Mouse (Mus musculus): Measurements from ENCODE around the gene Srek1ip1. TPM values are rescaled to one million over a fixed set of nuclear protein-coding genes. Genes with fewer than 3 reads are reported as not detected.

The Srek1ip1 gene
- polyA plus RNA-seq, 1 experiment: 37.2 TPM

GRCm38 (mm10) chr13:104799067-104799466 lies 6.8 kb downstream of the Srek1ip1 start:
- Histone ChIP-seq H3K27ac (ENCODE audit: insufficient read depth, low read length) (no peak overlapping the region), H3K4me1 (ENCODE audit: control insufficient read depth, insufficient read depth, low read length) (no peaks in the 10 kb centered on the region), H3K4me3 (ENCODE audit: insufficient read depth, low read length) (no peak overlapping the region)
- no peak for TF ChIP-seq CTCF (IDR thresholded peaks at IDR 0.05; ENCODE audit: borderline replicate concordance, insufficient read depth, low read length)

- Histone ChIP-seq H3K4me3 (ENCODE audit: insufficient read depth, low read length) (no peak overlapping the region), H3K4me1 (ENCODE audit: control insufficient read depth, insufficient read depth, low read length) (no peaks in the 10 kb centered on the region), H3K27ac (ENCODE audit: insufficient read depth, low read length) (no peak overlapping the region)
- no peak for TF ChIP-seq POLR2A (IDR thresholded peaks at IDR 0.05; ENCODE audit: low read depth, low read length)
Measured at GRCm38 (mm10) chr13:104799566-104800182, 7.4 kb downstream of the Srek1ip1 start.

GRCm38 (mm10) chr13:104805681-104806080 lies 13.4 kb downstream of the Srek1ip1 start:
- Histone ChIP-seq H3K4me3 (ENCODE audit: insufficient read depth, low read length) (no peak overlapping the region), H3K27ac (ENCODE audit: insufficient read depth, low read length) (no peak overlapping the region), H3K4me1 (ENCODE audit: control insufficient read depth, insufficient read depth, low read length) (no peaks in the 10 kb centered on the region)
- no peak for TF ChIP-seq POLR2A (IDR thresholded peaks at IDR 0.05; ENCODE audit: low read depth, low read length)
- no peak for TF ChIP-seq CTCF (IDR thresholded peaks at IDR 0.05; ENCODE audit: borderline replicate concordance, insufficient read depth, low read length)

- Histone ChIP-seq H3K27ac (ENCODE audit: insufficient read depth, low read length) (peak overlapping the region; percentile 74), H3K4me3 (ENCODE audit: insufficient read depth, low read length) (peak overlapping the region; percentile 85), H3K4me1 (ENCODE audit: control insufficient read depth, insufficient read depth, low read length) (no peaks in the 10 kb centered on the region)
- TF ChIP-seq POLR2A (IDR thresholded peaks at IDR 0.05; ENCODE audit: low read depth, low read length) (no peak), CTCF (IDR thresholded peaks at IDR 0.05; ENCODE audit: borderline replicate concordance, insufficient read depth, low read length) (no peak)
Measured at GRCm38 (mm10) chr13:104816270-104816634, 24.0 kb downstream of the Srek1ip1 start.

GRCm38 (mm10) chr13:104816635-104817571 lies 24.6 kb downstream of the Srek1ip1 start, which contains the start of gene Cwc27:
Gene Cwc27, minus strand, starts transcription at chr13:104817142.
- H3K4me3 ChIP-seq (ENCODE audit: insufficient read depth, low read length): peak within 1 kb of the TSS; percentile 85
- no peaks in the 10 kb centered on the region for H3K4me1 ChIP-seq (ENCODE audit: control insufficient read depth, insufficient read depth, low read length)
- TF ChIP-seq CTCF (IDR thresholded peaks at IDR 0.05; ENCODE audit: borderline replicate concordance, insufficient read depth, low read length) (no peak), POLR2A (IDR thresholded peaks at IDR 0.05; ENCODE audit: low read depth, low read length) (peak; percentile 79)
- peak within 1 kb of the TSS; percentile 74 for H3K27ac ChIP-seq (ENCODE audit: insufficient read depth, low read length)

- H3K4me1 ChIP-seq (ENCODE audit: control insufficient read depth, insufficient read depth, low read length): no peaks in the 10 kb centered on the region
- no peak overlapping the region for H3K27ac ChIP-seq (ENCODE audit: insufficient read depth, low read length)
- H3K4me3 ChIP-seq (ENCODE audit: insufficient read depth, low read length): peak overlapping the region; percentile 85
- TF ChIP-seq POLR2A (IDR thresholded peaks at IDR 0.05; ENCODE audit: low read depth, low read length) (no peak), CTCF (IDR thresholded peaks at IDR 0.05; ENCODE audit: borderline replicate concordance, insufficient read depth, low read length) (no peak)
Measured at GRCm38 (mm10) chr13:104817696-104818095, 25.4 kb downstream of the Srek1ip1 start.

- H3K27ac ChIP-seq (ENCODE audit: insufficient read depth, low read length): no peak overlapping the region
Measured at GRCm38 (mm10) chr13:104821192-104821591, 28.9 kb downstream of the Srek1ip1 start.

GRCm38 (mm10) chr13:104821908-104822307 lies 29.6 kb downstream of the Srek1ip1 start:
- Histone ChIP-seq H3K27ac (ENCODE audit: insufficient read depth, low read length) (no peak overlapping the region), H3K4me1 (ENCODE audit: control insufficient read depth, insufficient read depth, low read length) (no peaks in the 10 kb centered on the region), H3K4me3 (ENCODE audit: insufficient read depth, low read length) (no peak overlapping the region)
- TF ChIP-seq CTCF (IDR thresholded peaks at IDR 0.05; ENCODE audit: borderline replicate concordance, insufficient read depth, low read length) (no peak), POLR2A (IDR thresholded peaks at IDR 0.05; ENCODE audit: low read depth, low read length) (no peak)

More at GRCm38 (mm10) chr13:104821192-104821591, 28.9 kb downstream of the Srek1ip1 start:
- no peak for TF ChIP-seq POLR2A (IDR thresholded peaks at IDR 0.05; ENCODE audit: low read depth, low read length)
- no peak for TF ChIP-seq CTCF (IDR thresholded peaks at IDR 0.05; ENCODE audit: borderline replicate concordance, insufficient read depth, low read length)
- no peaks in the 10 kb centered on the region for H3K4me1 ChIP-seq (ENCODE audit: control insufficient read depth, insufficient read depth, low read length)
- no peak overlapping the region for H3K4me3 ChIP-seq (ENCODE audit: insufficient read depth, low read length)

- H3K27ac ChIP-seq (ENCODE audit: insufficient read depth, low read length): peak overlapping the region; percentile 83
- H3K4me1 ChIP-seq (ENCODE audit: control insufficient read depth, insufficient read depth, low read length): no peaks in the 10 kb centered on the region
- TF ChIP-seq POLR2A (IDR thresholded peaks at IDR 0.05; ENCODE audit: low read depth, low read length) (no peak), CTCF (IDR thresholded peaks at IDR 0.05; ENCODE audit: borderline replicate concordance, insufficient read depth, low read length) (no peak)
- no peak overlapping the region for H3K4me3 ChIP-seq (ENCODE audit: insufficient read depth, low read length)
Measured at GRCm38 (mm10) chr13:104822411-104822838, 30.1 kb downstream of the Srek1ip1 start.

GRCm38 (mm10) chr13:104825470-104825869 lies 33.2 kb downstream of the Srek1ip1 start:
- H3K4me1 ChIP-seq (ENCODE audit: control insufficient read depth, insufficient read depth, low read length): no peaks in the 10 kb centered on the region
- TF ChIP-seq CTCF (IDR thresholded peaks at IDR 0.05; ENCODE audit: borderline replicate concordance, insufficient read depth, low read length): no peak
- no peak for TF ChIP-seq POLR2A (IDR thresholded peaks at IDR 0.05; ENCODE audit: low read depth, low read length)
- H3K4me3 ChIP-seq (ENCODE audit: insufficient read depth, low read length): no peak overlapping the region
- no peak overlapping the region for H3K27ac ChIP-seq (ENCODE audit: insufficient read depth, low read length)

Data from embryonic fibroblast, embryonic 13.5 days (primary cell).